Mouse (Mus musculus): Measurements from ENCODE around the gene Ubash3a.

Ubash3a gene

DNA sequence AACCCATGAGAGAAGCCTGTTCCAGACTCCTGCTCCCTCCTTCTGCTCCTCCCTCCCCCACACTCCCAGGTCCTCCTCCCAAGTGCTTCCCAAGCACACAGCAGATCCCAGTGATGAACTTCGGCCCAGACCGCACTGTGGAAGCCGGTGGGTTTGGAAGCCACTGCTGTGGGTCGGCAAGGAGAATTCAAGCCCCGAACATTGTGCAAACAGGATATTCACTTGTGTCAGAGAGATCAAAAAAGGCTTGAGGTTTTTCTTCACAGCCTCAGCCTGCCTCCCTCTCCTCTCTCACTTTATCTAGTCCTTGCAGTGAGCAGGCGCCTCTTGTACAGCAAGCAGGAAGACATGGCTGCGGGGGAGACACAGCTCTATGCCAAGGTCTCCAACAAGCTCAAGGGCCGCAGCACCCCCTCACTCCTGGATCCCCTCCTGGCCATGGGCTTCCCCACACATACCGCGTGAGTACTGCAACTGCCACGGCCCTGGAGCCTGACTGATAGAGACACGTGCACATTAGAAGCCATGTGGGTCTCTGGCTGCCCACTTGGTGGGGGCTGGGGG, at the start of gene Ubash3a:
Gene Ubash3a, plus strand, starts transcription at position 103 of the 564 bp plus-strand sequence.
- no peak for DNase-seq

DNA sequence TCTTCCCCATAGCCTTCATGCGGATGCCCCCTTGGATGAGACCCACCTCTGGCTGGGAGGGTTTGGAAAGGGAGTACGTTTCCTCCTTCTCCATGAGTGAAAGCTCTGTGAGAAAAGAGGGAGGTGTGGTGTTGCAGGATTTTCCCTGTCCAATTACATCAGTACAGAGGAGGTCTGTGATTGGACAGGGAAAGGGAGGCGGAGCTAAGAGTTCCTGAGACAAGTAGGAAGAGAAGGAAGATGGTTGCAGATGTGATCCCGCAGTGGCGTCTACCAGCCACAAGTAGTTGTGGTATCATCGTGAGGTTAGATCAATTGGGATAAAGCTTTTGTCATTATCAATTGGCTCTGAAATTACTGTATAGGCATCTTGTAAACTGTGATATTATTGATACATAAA, 49.8 kb upstream of the Ubash3a start:
- DNase-seq: no peak

DNA sequence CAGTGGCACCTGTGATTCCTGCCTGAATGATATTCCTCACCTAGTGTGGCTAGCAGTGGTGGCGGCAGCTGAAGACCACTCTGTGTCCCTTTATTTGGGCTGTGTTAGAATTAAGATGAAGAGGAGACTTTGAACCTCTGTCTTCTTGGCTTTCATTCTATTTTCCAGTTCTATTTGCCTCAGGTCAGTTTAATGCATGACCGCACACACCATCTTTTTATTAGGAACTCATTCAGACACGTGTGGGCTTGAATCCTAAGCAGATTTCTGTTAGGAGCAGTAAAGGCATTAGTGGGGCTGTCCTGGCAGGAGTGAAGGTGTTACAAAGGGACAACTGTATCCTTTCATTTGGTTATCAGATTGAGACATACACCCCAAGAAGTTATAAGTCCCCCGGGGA, 47.4 kb upstream of the Ubash3a start:
- DNase-seq: no peak

DNA sequence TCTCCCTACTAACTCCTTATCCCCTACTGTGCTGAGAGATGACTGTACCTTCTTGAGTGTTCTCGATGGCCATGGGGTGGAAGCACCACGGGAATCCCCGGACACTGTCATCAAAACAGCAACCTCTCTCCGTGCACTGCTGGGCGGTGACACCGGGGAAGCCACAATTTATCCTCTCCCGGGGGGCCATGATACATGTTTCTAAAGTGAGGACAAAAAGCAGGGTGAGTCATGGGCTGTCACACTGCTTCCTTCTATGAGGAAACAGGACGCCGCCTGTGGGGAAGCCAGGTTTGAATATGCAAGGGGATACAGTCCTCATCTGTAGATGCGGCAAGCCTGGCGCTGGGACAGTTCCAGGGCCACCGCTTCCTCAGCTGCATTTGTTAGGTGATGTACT, 45.1 kb upstream of the Ubash3a start:
- DNase-seq: no peak

DNA sequence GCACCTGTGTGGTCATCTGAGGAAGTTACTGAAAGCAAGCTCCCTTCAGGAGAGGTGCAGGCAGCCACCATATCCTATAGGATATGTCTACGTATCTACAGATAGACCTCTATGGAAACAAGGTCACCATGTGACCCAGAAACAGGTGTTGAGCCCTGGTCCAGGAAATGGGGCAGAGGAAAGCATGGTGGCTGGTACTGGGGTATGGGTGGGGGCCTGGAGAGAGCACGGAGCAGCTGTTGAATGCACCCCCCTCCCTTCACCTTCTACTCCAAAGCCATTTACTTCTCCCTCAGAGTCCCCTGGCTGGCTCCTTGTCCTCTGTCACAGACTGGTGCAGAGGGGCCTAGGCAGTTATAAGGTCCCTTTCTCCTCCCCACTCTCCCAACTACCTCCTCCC, 43.9 kb upstream of the Ubash3a start:
- DNase-seq: no peak

DNA sequence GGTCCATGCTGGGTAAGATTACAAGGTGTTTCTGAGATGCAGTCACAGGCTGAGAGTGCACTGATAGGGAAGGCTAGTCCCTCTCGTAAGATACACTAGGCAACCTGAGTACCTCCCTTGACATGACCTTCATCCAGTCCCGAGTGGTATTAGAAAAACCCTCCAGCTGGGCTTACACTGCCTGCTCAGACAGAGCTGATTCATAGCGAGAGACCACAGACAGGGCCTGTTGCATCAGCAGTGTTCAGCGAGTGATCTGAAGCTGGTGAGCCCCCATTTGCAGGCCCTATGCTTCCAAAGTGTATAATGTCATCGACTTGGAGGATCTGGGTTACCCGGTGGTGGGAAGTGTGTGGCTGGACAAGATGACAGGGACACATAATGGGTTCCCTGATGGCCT, 42.5 kb upstream of the Ubash3a start, which contains the start of gene Tff1:
Gene Tff1, minus strand, starts transcription at position 151 of the 400 bp plus-strand sequence.
- DNase-seq: no peak

DNA sequence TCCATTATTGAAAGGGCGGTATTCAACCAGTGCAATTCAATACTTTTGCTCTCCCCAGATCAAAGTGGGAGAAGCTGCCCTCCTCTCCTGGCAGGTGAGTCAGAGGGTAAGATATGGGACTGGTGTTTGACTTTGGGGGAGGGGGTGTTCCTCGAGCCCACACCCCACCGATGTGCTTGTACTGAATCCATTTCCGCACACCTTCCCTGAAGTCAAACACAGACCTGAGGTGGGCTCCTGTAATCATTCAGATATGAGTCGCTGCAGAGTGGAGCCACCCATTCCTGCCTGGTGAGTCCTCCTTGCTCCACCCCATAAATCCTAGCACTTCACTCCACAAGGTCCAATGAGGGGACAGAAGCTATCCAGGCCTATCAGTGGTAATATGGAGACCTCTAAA, 37.9 kb upstream of the Ubash3a start:
- no peak for DNase-seq

DNA sequence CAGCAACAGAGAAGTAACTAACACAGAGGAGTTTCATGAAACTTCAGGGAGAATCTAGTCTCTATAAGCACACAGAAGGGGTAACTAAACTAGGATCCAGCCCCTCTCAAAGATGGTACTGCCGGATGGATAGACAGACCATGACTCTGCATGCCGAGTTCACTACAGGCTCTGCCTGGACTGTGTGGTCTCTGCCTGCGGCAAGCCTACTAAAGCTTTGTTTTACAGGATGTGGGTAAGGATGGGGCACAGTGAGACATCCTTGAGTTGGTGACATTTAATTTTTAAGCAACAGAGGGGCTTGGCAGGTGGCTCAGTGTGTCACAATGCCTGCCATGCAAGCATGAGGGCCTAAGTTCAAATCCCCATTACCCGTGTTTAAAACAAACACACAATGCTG, 31.4 kb upstream of the Ubash3a start:
- DNase-seq: no peak

DNA sequence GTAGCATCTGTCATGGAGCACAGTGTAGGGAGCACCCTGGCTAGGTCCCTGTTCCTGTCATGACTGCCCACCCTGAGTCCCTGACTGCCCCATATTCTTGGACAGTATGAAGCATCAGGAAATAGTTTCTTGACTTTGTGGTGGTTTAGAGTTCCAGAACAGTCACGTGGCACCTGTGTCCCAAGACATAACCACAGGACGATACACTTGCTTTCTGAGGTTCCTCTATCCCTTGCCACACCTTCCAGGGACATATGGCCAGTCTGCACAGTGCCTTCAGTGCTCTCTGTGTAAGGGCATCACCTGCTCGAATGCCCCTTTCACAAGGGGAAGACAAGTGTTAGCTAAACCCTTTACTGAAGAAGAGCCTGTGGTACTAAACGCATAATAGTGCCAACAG, 26.2 kb upstream of the Ubash3a start:
- no peak for DNase-seq

DNA sequence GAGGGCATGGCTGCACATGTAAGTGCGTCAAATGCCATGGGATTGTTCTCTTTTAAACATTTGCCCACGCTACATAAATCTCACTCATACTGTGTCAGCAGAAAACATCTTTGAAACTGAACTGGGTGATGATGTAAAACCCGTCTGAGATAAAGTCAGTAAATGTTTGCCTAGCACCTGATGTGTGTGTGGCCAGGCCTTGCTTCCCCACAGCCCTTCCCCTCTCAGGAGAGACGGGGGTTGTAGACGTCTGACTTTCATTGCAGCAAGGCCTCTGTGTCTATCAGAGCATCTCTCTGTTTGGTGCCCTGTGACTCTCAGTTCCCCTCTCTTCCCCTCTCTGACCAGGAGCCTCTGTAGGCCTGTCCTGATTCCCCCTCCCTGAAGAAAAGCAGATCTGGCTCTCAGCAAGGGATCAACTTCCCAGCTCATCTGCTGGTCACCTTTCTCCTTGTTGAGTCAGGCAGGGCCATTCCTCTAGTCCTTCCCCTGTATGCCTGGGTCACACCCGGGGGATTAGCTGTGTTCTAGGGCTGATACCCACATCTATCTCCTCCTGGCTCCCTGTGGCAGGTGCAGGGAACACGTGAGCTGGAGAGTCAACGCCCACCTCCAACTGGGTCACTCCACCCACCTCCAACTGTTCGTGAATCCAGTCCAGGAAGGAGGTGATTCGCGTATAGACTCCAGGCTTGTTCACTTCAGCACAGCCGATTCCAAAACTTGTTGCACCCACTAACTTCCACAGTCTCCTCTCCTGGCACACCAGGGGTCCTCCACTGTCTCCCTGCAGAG, 24.3 kb upstream of the Ubash3a start:
- peak; percentile 15 for DNase-seq

DNA sequence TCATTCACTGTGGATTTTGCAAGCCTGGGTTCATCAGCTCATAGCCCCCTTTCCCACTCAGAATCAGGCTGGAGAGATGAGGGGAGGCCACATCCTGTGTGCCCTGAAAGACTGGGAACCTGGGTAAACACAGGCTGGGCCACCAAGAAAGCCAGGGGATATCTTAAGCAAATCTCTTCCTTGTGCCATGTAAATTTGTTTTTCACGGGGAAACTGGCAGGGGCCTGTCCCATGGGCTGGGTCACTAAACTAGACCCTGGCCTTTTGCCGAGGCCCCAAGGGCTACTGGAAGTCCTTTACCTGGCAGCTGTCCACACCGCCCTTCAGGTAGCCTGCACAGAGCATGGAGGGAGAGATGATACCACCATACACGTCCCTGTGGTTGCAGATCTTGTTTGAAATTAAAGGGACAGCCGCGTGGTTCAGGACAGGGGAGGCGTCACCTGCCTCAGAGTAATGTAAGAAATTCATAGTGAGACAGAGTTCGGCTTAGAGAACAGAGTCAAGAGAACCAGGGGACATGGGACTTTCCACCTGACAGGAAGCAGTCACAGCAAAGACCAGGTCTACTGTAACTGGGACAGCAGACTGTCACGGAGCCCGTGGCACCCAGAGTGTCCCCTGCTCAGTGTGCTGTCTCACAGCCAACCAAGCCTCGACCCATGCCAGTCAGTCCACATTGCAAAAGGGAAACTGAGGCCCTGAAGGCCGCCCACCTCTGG, 23.2 kb upstream of the Ubash3a start:
- DNase-seq: no peak

DNA sequence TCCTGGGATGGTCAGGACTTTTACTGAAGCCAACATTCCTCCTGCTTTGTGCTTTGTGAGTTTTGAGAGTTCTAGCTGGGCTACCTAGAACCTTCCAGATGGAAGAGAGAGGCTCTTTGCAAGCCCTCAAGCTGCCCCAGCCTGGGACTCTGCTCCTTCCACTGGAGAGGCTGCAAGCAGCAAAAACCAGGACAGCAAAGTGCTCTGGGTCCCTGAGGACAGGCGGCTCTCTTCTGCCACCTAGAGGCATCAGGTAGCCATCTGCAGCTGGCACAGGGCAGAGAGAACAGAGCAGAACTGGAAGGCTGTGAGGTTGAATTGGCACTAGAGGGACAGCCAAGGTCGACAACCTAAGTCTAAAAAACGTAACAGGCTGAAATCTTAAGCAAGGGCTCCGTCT, 20.3 kb upstream of the Ubash3a start:
- peak; percentile 72 for DNase-seq

DNA sequence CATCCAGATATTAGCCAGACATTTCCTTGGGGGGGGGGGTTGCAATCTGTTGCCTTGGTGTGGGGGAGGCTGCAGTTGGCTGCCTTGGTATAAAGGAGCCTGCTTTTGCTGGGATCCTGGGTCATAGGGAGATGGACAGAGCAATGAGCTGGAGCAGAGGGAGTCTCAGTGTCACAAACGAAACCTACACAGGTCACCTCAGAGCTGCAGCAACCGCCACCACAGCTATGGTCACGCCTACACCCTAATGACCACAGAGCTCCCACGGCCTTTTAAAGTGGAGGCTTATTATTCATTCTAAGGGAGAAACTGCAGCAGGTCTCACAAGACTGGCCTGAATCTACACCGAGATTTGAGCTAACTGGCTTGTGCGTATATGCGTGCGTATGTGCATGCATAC, 15.8 kb upstream of the Ubash3a start:
- DNase-seq: no peak

DNA sequence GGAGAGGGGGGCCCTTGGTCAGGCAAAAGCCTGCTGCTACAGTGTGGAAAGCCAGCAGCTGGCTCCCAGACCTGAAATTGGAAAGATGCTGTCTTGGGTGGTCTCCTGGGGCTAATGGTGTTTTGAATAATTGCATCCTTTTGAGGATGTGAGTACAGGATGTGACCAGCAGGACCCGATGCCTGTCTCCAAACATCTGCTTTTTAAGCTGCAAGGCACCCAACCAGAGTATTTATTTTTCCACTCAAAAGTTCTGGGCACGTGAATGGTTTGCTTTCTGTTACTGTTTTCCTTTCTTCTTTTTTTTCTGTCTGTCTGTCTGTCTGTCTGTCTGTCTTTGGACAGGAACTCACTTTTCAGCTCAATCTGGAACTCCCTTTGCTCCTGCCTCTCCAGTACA, 15.0 kb upstream of the Ubash3a start:
- no peak for DNase-seq

DNA sequence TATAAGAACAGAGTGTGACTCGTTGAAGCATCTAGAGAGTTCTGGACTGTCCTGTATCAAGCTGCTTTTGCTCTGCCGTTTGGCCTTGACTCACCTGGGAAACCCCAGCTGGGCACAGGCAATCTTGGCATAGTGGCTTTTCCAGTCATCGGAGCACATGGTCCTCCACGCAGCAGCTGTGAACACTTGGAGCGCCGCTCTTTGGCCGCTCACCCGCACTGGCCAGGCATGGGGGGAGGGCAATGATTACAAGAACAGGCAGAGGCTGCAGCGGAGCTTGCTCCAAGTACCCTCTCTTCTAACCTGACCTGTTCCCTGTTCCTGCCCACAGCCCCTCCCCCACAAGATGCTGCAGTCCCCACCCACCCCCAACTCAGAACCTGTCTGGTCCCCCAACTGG, 14.3 kb upstream of the Ubash3a start:
- DNase-seq: no peak

DNA sequence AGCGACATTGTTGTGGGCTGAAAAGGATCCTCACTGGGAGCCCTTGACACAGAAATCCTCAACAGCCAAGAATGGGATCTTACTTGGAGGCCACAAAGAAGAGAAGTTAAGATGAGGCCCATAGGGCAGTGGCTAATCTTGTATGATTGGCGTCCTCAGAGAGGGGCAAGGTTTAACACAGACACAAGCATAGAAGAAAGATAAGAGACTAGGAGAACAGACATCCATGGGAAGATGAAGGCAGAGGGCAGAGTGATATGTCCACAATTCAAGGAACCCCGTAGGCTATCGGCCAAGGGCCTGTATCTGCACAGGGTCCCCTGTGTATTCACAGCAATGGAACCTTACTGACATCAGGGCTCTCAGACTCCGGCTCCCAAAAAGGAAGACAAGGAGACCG, 12.5 kb upstream of the Ubash3a start:
- DNase-seq: no peak

DNA sequence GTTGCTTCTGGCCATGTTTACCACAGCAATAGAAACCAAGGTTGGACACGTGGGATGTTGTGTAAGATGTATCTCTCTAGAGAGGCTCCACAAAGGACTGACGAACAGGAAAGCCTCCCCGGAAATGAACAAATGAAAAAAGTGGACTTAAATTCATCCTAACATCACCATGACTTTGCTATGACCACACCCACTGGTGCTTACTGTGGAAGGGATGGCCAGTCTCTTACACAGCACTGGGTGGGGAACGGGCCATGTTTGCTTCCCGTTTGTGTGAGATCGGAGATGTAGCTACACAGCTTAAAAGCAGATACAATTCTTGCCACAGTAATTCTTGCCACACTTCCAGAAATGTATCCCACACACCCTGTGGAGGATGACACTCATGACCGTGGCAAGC, 11.4 kb upstream of the Ubash3a start:
- no peak for DNase-seq

DNA sequence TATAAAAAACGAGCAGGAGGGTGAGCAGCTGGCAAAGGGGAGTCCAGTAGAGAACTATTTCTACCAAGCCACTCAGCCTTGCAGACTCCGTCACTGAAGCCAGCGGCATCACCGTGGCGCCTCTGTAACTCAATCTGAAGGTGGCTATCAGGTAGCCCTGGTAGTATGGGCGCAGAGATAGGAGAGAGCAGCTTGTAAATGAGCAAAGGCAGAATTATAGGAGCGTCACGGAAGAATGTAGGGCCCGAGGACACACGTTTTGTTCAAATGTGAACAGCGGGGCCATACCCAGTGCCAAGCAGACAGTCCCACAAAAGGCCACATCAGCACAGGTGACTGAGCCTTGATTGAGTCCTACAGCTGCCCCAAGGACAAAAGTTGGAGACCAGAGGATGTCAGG, 8.8 kb upstream of the Ubash3a start, which contains the start of gene Tmprss3:
Gene Tmprss3, minus strand, starts transcription at position 101 of the 400 bp plus-strand sequence.
- DNase-seq: no peak

DNA sequence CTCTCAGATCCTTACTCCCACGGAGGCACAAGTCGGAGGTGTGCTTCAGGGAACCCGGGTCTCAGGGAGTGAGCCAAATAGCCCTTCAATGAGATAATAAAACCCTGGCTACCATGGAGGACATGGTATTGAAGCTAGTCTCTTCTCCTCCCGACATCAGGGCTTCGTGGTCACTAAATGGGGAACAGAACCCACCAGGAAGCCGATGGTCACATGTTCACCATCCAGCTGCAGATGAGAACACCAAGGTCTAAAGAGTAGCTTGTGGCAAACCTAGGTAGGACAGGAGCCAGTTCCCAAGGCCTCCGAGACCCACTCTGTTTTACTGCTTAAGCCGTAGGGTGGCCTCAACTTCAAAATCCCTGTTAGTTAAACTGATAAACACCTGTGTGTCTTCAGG, 981 bp downstream of the Ubash3a start:
- no peak for DNase-seq

DNA sequence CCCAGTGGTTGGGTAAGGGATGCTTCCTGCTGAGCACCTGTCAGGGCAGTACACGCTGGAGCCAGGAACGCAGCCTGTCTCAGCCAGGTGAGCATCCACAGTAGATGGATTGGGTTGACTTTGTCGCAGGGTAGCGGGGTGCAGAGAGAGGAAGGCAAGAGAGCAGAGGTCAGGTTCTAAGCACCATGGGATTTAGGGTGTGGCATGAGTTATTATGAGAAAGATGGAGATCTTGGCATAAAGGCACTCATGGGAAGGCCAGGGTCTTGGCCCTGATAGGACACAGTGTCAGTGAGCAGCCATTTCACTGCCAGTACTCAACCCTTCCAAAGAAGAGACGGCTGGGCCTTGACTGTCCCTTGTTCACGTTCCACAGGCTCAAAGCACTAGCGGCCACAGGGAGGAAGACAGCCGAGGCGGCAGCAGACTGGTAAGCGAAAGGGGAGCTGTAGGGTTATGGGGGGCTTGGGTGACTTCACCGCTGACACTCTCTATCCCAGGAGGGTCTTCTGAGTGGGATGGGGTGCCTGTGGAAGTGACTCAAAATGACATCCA, 1.8 kb downstream of the Ubash3a start:
- no peak for DNase-seq

DNA sequence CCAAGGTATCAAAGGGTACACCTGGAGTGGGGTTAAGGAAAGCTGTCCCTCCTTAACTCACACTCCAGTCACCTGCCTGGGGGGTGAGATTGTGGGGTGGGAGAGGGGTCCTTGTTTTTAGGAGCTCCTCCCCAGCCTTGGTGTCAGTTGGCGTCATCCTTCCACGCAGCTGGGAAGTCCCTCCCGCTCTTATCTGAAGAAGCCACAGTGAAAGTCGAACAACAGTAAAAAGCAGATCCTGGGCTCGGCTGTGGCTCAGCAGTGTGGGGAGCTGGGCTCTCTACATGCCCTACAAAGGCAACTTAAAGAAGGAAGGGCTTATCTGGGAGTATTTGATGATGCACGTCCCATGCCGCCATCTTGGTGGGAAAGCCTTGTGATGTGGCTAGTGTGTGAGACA, 2.6 kb downstream of the Ubash3a start:
- no peak for DNase-seq

DNA sequence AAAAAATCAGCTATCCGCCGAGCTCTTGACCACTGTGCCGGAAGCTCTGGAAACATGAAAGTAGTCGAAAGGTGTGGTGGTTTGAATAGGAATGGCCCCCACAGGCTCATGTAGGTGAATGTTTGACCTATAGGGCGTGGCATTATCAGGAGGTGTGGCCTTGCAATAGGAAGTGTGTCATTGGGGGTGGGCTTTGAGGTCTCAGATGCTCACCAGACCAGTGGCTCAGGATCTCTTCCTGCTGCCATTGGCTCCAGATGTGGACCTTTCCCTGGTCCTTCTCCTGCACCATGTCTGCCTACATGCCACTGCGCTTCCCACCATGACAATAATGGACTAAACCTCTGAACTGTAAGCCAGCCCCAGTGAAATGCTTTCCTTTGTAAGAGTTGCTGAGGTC, 4.2 kb downstream of the Ubash3a start:
- DNase-seq: no peak

DNA sequence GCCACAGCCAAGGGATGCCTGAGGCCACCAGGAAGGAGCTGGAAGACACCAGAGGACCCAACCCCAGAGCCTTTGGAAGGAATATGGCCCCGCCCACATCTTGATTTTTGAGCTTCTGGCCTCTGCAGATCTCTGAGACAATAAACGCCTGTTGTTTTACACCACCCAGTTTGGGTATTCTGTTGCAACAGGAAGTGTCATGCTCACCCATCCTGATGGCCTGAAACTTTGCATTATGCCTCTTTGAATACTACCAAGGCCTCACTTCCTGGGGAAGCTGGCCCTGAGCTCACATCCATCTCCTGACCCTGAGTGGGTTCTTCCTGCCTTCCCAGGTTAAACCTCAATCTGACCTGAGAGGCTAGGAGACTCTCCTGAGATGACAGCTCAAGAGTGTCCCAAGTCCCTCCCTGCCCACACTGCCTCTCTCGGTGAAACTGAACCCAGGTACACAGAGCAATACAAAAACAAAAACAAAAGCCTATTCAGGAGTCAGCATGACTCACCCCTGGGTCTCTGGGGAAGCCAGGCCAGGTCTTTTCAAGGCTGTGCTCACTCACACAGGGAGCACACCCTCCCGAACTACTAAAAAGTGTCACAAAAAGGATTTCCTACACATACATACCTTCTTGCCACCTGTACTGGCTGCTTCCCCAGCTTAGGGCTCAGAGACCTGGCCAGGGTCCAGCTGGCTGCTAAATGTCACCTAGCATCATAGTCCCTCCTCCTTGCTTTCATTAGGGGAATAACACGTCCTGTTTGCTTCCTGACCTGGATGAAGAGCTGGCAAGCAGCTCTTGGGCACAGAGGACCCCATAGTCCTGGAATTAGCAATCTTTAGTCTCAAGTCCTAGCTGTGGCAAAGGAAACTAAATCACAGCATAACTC, 8.6 kb downstream of the Ubash3a start:
- DNase-seq: no peak
